Mouse (Mus musculus) heart, adult 2 months (tissue): ENCODE data around the gene Prelid1. TPM values are rescaled to one million over a fixed set of nuclear protein-coding genes. Genes with fewer than 3 reads are reported as not detected.

ENCODE experiments used
- DNase-seq, 2 experiments: peaks; one replicate each; pipeline ENCODE4 v3.0.0; 2021
- H3K27ac ChIP-seq: fragments of 200-600 bp; 2 replicates; pipeline ENCODE4 v1.8.1; 2022
- H3K27me3 ChIP-seq: fragments of 200-500 bp; 2 replicates; pipeline ENCODE4 v1.6.1; 2012; ENCODE audit warnings: mild to moderate bottlenecking, low read length, inconsistent platforms, mixed read lengths; ENCODE audit not compliant: control insufficient read depth, insufficient read depth
- H3K36me3 ChIP-seq: fragments of 200-500 bp; 2 replicates; pipeline ENCODE4 v1.6.1; 2012; ENCODE audit warnings: low read length, inconsistent platforms; ENCODE audit not compliant: control insufficient read depth, insufficient read depth
- H3K4me1 ChIP-seq: fragments of 200-500 bp; 2 replicates; pipeline ENCODE4 v1.6.1; 2011; ENCODE audit warnings: low read length; ENCODE audit not compliant: control insufficient read depth, insufficient read depth
- H3K4me3 ChIP-seq: fragments of 200-600 bp; 2 replicates; pipeline ENCODE4 v1.8.1; 2022
- H3K79me2 ChIP-seq: fragments of 200-500 bp; replicated peaks from 2 replicates; pipeline ENCODE4 v1.6.1; 2012; ENCODE audit warnings: mild to moderate bottlenecking, inconsistent platforms, low read length, moderate library complexity, mixed read lengths; ENCODE audit not compliant: control insufficient read depth, insufficient read depth
- H3K9ac ChIP-seq: fragments of 200-500 bp; 2 replicates; pipeline ENCODE4 v1.6.1; 2012; ENCODE audit warnings: low read depth, mild to moderate bottlenecking, control low read depth, inconsistent platforms, low read length, mixed read lengths
- CTCF ChIP-seq: fragments of 200-600 bp; IDR thresholded peaks from 2 replicates; pipeline ENCODE4 v1.8.1; 2022; ENCODE audit warnings: antibody characterized with exemption, mild to moderate bottlenecking, moderate library complexity
- EP300 ChIP-seq: fragments of 200-500 bp; IDR thresholded peaks from 2 replicates; pipeline ENCODE4 v1.6.1; 2011; ENCODE audit warnings: low read depth, low read length, control low read depth; ENCODE audit not compliant: insufficient read depth
- POLR2A ChIP-seq: fragments of 200-500 bp; IDR thresholded peaks from 2 replicates; pipeline ENCODE4 v1.6.1; 2011; ENCODE audit warnings: mild to moderate bottlenecking, low read depth, low read length, control low read depth; ENCODE audit not compliant: insufficient read depth
- WGBS: fragments of 180-500 bp; shearing (Covaris S2); methylation state at CpG from one replicate; pipeline ENCODE4 v1.1.7; 2018; 5-methylcytosine and 5-hydroxymethylcytosine counted together
- intact Hi-C: fragments of 180-260 bp; cut with DNase I; formaldehyde crosslinking; loops from one replicate; pipeline ENCODE4 v1.15.1; 2025
- polyA plus RNA-seq: library from polyadenylated mRNA; depleted of rRNA; stranded (reverse); fragments of >200 nt; gene quantifications from 2 replicates; pipeline ENCODE4 v1.2.3, GENCODE M21; 2012
- total RNA-seq, 2 experiments: library from RNA; stranded (reverse); gene quantifications; 2 replicates each; pipeline ENCODE4 v1.2.3; 2021

Prelid1 gene
- total and polyA plus RNA-seq, 3 experiments, result 37.4 to 70.1 (median 40.8) TPM

- no peak overlapping the region for H3K4me3 ChIP-seq
- no peaks in the 10 kb centered on the region for H3K27me3 ChIP-seq
- H3K4me1 ChIP-seq, result no peaks in the 10 kb centered on the region
- H3K9ac ChIP-seq, result no peak overlapping the region
- intact Hi-C loops, result no loop called here
- 75% methylated on average over 10 of the region's 10 CpGs for WGBS
- H3K27ac ChIP-seq, result no peak overlapping the region
- DNase-seq, result no peak
- no peaks in the 10 kb centered on the region for H3K36me3 ChIP-seq
- TF ChIP-seq CTCF (no peak), EP300 (no peak), POLR2A (no peak)
- H3K79me2 ChIP-seq, result no peaks in the 10 kb centered on the region
Measured at GRCm38 (mm10) chr13:55337341-55337975, 17.2 kb downstream of the Prelid1 start.

GRCm38 (mm10) chr13:55338131-55339054 lies 18.1 kb downstream of the Prelid1 start:
- WGBS, result 57% methylated on average over 12 of the region's 12 CpGs
- TF ChIP-seq POLR2A (no peak), CTCF (no peak), EP300 (no peak)
- no peak overlapping the region for H3K9ac ChIP-seq
- no peaks in the 10 kb centered on the region for H3K79me2 ChIP-seq
- no peak for DNase-seq
- intact Hi-C loops, result no loop called here
- no peaks in the 10 kb centered on the region for H3K4me1 ChIP-seq
- no peaks in the 10 kb centered on the region for H3K27me3 ChIP-seq
- H3K27ac ChIP-seq, result no peak overlapping the region
- H3K36me3 ChIP-seq, result no peaks in the 10 kb centered on the region
- no peak overlapping the region for H3K4me3 ChIP-seq

GRCm38 (mm10) chr13:55339259-55339658 lies 19.0 kb downstream of the Prelid1 start:
- H3K27me3 ChIP-seq, result no peaks in the 10 kb centered on the region
- no peaks in the 10 kb centered on the region for H3K36me3 ChIP-seq
- TF ChIP-seq EP300 (no peak), POLR2A (no peak), CTCF (no peak)
- H3K4me3 ChIP-seq, result no peak overlapping the region
- no peak overlapping the region for H3K9ac ChIP-seq
- no peak for DNase-seq
- intact Hi-C loops, result no loop called here
- 37% methylated on average over 2 of the region's 2 CpGs for WGBS
- H3K79me2 ChIP-seq, result no peaks in the 10 kb centered on the region
- no peak overlapping the region for H3K27ac ChIP-seq
- H3K4me1 ChIP-seq, result no peaks in the 10 kb centered on the region

GRCm38 (mm10) chr13:55342469-55342868 lies 22.2 kb downstream of the Prelid1 start:
- Histone ChIP-seq H3K79me2 (no peaks in the 10 kb centered on the region), H3K4me1 (no peaks in the 10 kb centered on the region), H3K4me3 (no peak overlapping the region), H3K27ac (no peak overlapping the region), H3K27me3 (no peaks in the 10 kb centered on the region), H3K9ac (no peak overlapping the region), H3K36me3 (no peaks in the 10 kb centered on the region)
- no peak for DNase-seq
- TF ChIP-seq CTCF, result no peak
- no peak for TF ChIP-seq POLR2A
- TF ChIP-seq EP300, result no peak
- intact Hi-C loops, result no loop called here
- 46% methylated on average over 11 of the region's 11 CpGs for WGBS

GRCm38 (mm10) chr13:55344286-55344685 lies 24.0 kb downstream of the Prelid1 start:
- Histone ChIP-seq H3K9ac (no peak overlapping the region), H3K27me3 (no peaks in the 10 kb centered on the region), H3K4me1 (no peaks in the 10 kb centered on the region), H3K27ac (no peak overlapping the region), H3K4me3 (no peak overlapping the region), H3K36me3 (no peaks in the 10 kb centered on the region), H3K79me2 (no peaks in the 10 kb centered on the region)
- no peak for DNase-seq
- WGBS, result 70% methylated on average over 7 of the region's 7 CpGs
- TF ChIP-seq CTCF, result no peak
- TF ChIP-seq EP300, result no peak
- TF ChIP-seq POLR2A, result no peak
- intact Hi-C loops, result no loop called here

- TF ChIP-seq EP300 (no peak), CTCF (no peak), POLR2A (no peak)
- intact Hi-C loops, result no loop called here
- Histone ChIP-seq H3K4me1 (no peaks in the 10 kb centered on the region), H3K27ac (no peak overlapping the region), H3K27me3 (no peaks in the 10 kb centered on the region), H3K9ac (no peak overlapping the region), H3K4me3 (no peak overlapping the region), H3K79me2 (no peaks in the 10 kb centered on the region), H3K36me3 (no peaks in the 10 kb centered on the region)
- no peak for DNase-seq
- 67% methylated on average over 11 of the region's 11 CpGs for WGBS
Measured at GRCm38 (mm10) chr13:55346745-55347144, 26.4 kb downstream of the Prelid1 start.
